Mouse (Mus musculus) lung, postnatal 0 days (tissue): ENCODE measurements at regions not wholly inside any gene's neighbourhood (a gene's known extent, or its start where the extent isn't known, plus 50 kb on each side); places are given as distances from the start of the nearest gene placed in this dataset.

ENCODE experiments used
- CTCF ChIP-seq: IDR thresholded peaks from 2 replicates; pipeline ENCODE4 v1.5.1; 2016; ENCODE audit warnings: antibody characterized with exemption, mild to moderate bottlenecking
- EP300 ChIP-seq: IDR thresholded peaks from 2 replicates; pipeline ENCODE4 v1.6.1; 2016; ENCODE audit warnings: antibody characterized with exemption, mild to moderate bottlenecking, control low read depth

DNA sequence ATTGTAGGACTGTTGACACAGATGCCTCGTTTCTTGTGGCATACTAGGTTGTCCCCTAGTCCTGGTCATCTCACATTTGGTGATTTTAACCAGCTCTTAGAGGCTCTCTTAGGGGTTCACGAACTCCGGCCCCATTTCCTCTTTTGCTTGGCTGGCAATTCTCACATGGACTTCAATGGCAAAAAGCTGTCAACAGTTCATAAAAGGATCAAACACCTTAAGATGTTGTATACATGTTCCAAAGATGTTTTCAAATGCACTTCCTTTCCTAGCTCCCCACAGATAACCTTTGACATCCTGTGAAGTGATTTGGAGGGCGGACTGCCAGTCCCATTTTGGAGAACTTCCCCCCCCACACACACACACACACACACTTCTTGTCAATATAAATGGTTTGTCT is 153.7 kb upstream of the Rpl34 start:
- no peak for TF ChIP-seq CTCF
- peak; percentile 60; the same call in 1 of the 2 replicates for TF ChIP-seq EP300
